Mouse (Mus musculus): ENCODE measurements at regions not wholly inside any gene's neighbourhood (a gene's known extent, or its start where the extent isn't known, plus 50 kb on each side); places are given as distances from the start of the nearest gene placed in this dataset.

DNA sequence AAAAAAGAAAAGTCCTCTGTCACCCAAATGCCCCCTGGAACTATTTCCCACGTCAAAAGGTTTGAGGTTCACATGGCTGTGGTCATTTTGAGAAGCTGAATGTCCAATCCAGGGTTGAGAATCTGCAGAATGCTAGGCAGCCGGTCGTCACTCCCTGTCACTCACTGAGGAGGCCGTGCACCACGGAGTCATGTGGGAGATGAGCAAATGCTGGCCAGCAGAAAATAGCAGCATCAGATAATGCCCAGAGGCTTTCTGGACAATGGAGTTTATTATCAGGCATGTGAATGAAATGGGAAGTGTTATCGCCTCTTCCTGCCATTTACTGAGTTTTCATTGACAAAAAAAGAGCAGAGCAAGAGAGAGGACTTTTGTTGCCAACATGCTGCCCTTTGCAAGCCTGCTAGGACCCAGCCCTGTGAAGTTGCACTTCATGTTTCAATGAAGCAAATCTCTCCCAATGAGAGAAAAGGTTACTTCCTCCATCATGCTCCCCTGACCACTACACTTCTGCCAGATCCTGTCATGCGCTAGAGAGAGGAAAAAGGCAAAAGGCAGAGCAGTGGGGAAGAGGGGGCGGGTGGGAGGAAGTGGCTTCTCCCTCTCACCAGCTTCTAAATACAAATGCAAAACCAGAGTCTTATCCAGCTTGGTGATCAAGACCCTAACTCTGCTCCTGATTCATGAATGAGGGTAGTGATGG is 228.3 kb downstream of the Gsdmc2 start:
- Histone ChIP-seq H3K27ac (no peak overlapping the region), H3K4me1 (replicated peaks; ENCODE audit: insufficient read depth, low read length) (no peaks in the 10 kb centered on the region), H3K9me3 (replicated peaks; ENCODE audit: low read length) (no peaks in the 10 kb centered on the region), H3K27me3 (ENCODE audit: insufficient read depth, low read length) (no peaks in the 10 kb centered on the region), H3K36me3 (ENCODE audit: insufficient read depth, low read length) (no peaks in the 10 kb centered on the region), H3K9ac (ENCODE audit: low read depth, low read length) (no peak overlapping the region), H3K4me3 (replicated peaks; ENCODE audit: low read depth, low read length) (no peak overlapping the region), H3K4me2 (ENCODE audit: low read length) (no peak overlapping the region)
- TF ChIP-seq CTCF (IDR thresholded peaks at IDR 0.05; ENCODE audit: low read depth): no peak
- 71% methylated on average over 8 of the region's 8 CpGs for WGBS
- ATAC-seq (replicated peaks; ENCODE audit: low FRiP score, low read depth) (no peak), DNase-seq (ENCODE audit: low spot score) (no peak)

GRCm38 (mm10) chr15:63614191-63614590 is 230.8 kb downstream of the Gsdmc2 start:
- WGBS: 80% methylated on average over 2 of the region's 2 CpGs
- H3K4me2 ChIP-seq (ENCODE audit: low read length): no peak overlapping the region
- H3K4me1 ChIP-seq (replicated peaks; ENCODE audit: insufficient read depth, low read length): no peaks in the 10 kb centered on the region
- no peaks in the 10 kb centered on the region for H3K36me3 ChIP-seq (ENCODE audit: insufficient read depth, low read length)
- no peak overlapping the region for H3K4me3 ChIP-seq (replicated peaks; ENCODE audit: low read depth, low read length)
- no peak overlapping the region for H3K27ac ChIP-seq
- no peak for TF ChIP-seq CTCF (IDR thresholded peaks at IDR 0.05; ENCODE audit: low read depth)
- DNase-seq (ENCODE audit: low spot score) (no peak), ATAC-seq (replicated peaks; ENCODE audit: low FRiP score, low read depth) (no peak)
- H3K9me3 ChIP-seq (replicated peaks; ENCODE audit: low read length): no peaks in the 10 kb centered on the region
- no peaks in the 10 kb centered on the region for H3K27me3 ChIP-seq (ENCODE audit: insufficient read depth, low read length)
- H3K9ac ChIP-seq (ENCODE audit: low read depth, low read length): no peak overlapping the region

- no peak for ATAC-seq (replicated peaks; ENCODE audit: low FRiP score, low read depth)
- no peak overlapping the region for H3K27ac ChIP-seq
- TF ChIP-seq CTCF (IDR thresholded peaks at IDR 0.05; ENCODE audit: low read depth): no peak
- H3K4me2 ChIP-seq (ENCODE audit: low read length): no peak overlapping the region
- no peaks in the 10 kb centered on the region for H3K27me3 ChIP-seq (ENCODE audit: insufficient read depth, low read length)
- H3K4me3 ChIP-seq (replicated peaks; ENCODE audit: low read depth, low read length): no peak overlapping the region
- no peak overlapping the region for H3K9ac ChIP-seq (ENCODE audit: low read depth, low read length)
- 85% methylated on average over 1 of the region's 1 CpGs for WGBS
- no peaks in the 10 kb centered on the region for H3K9me3 ChIP-seq (replicated peaks; ENCODE audit: low read length)
- no peak for DNase-seq (ENCODE audit: low spot score)
- no peaks in the 10 kb centered on the region for H3K36me3 ChIP-seq (ENCODE audit: insufficient read depth, low read length)
- no peaks in the 10 kb centered on the region for H3K4me1 ChIP-seq (replicated peaks; ENCODE audit: insufficient read depth, low read length)
Measured at GRCm38 (mm10) chr15:63613120-63613519, 231.9 kb downstream of the Gsdmc2 start.

DNA sequence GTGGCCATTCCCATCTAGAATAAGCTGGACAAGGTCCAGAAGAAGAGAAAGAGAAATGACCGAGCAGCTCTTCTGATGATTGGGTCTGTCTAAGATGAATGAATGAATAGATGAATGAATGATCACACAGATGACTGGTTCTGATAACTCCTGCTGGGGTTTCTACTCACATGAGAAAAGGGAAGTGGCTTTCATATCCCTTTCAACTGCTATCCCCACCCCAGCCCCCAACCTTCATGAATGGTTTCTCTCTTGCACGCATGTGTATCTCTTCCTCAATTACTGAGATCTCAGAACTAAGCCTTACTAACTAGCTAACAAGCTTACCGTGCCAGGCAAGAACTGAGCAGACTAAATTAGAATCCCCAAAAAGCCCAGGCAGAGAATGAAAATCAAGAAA is 233.8 kb downstream of the Gsdmc2 start:
- no peak for ATAC-seq (replicated peaks; ENCODE audit: low FRiP score, low read depth)
- Histone ChIP-seq H3K4me2 (ENCODE audit: low read length) (no peak overlapping the region), H3K27ac (no peak overlapping the region), H3K4me1 (replicated peaks; ENCODE audit: insufficient read depth, low read length) (no peaks in the 10 kb centered on the region), H3K27me3 (ENCODE audit: insufficient read depth, low read length) (no peaks in the 10 kb centered on the region), H3K9me3 (replicated peaks; ENCODE audit: low read length) (no peaks in the 10 kb centered on the region), H3K4me3 (replicated peaks; ENCODE audit: low read depth, low read length) (no peak overlapping the region), H3K36me3 (ENCODE audit: insufficient read depth, low read length) (no peaks in the 10 kb centered on the region), H3K9ac (ENCODE audit: low read depth, low read length) (no peak overlapping the region)
- 89% methylated on average over 3 of the region's 3 CpGs for WGBS
- DNase-seq (ENCODE audit: low spot score): no peak
- TF ChIP-seq CTCF (IDR thresholded peaks at IDR 0.05; ENCODE audit: low read depth): no peak

- Histone ChIP-seq H3K27me3 (ENCODE audit: insufficient read depth, low read length) (no peaks in the 10 kb centered on the region), H3K9ac (ENCODE audit: low read depth, low read length) (no peak overlapping the region), H3K27ac (no peak overlapping the region), H3K4me3 (replicated peaks; ENCODE audit: low read depth, low read length) (no peak overlapping the region), H3K36me3 (ENCODE audit: insufficient read depth, low read length) (no peaks in the 10 kb centered on the region), H3K9me3 (replicated peaks; ENCODE audit: low read length) (no peaks in the 10 kb centered on the region), H3K4me2 (ENCODE audit: low read length) (no peak overlapping the region), H3K4me1 (replicated peaks; ENCODE audit: insufficient read depth, low read length) (no peaks in the 10 kb centered on the region)
- ATAC-seq (replicated peaks; ENCODE audit: low FRiP score, low read depth) (no peak), DNase-seq (ENCODE audit: low spot score) (no peak)
- TF ChIP-seq CTCF (IDR thresholded peaks at IDR 0.05; ENCODE audit: low read depth): no peak
- WGBS: 79% methylated on average over 8 of the region's 8 CpGs
Measured at GRCm38 (mm10) chr15:63603100-63603714, 241.8 kb downstream of the Gsdmc2 start.

DNA sequence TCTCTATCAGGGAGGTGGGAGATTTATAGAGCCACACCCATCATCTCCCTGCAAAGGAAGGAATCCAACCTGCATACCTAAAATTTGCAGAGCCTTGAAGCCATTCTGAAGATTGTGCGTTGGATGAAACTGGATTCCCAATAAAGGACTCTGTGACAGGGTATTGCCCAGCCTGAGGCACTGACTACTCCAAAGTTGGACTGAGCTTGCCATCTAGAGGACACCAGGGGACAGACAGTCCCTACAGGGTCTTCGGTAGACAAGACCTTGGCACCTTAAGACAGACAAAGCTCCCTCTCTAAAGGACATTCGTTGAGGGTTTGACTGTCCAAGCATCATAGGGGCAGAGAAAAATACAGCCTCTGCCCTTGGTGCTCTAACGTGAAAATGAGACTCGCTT is 243.4 kb downstream of the Gsdmc2 start:
- ATAC-seq (replicated peaks; ENCODE audit: low FRiP score, low read depth) (peak; percentile 75; the same call in 1 of the 2 replicates), DNase-seq (ENCODE audit: low spot score) (peak; percentile 90)
- peak; percentile 85 for TF ChIP-seq CTCF (IDR thresholded peaks at IDR 0.05; ENCODE audit: low read depth)
- Histone ChIP-seq H3K4me2 (ENCODE audit: low read length) (no peak overlapping the region), H3K9me3 (replicated peaks; ENCODE audit: low read length) (no peaks in the 10 kb centered on the region), H3K36me3 (ENCODE audit: insufficient read depth, low read length) (no peaks in the 10 kb centered on the region), H3K9ac (ENCODE audit: low read depth, low read length) (no peak overlapping the region), H3K4me3 (replicated peaks; ENCODE audit: low read depth, low read length) (no peak overlapping the region), H3K27me3 (ENCODE audit: insufficient read depth, low read length) (no peaks in the 10 kb centered on the region), H3K4me1 (replicated peaks; ENCODE audit: insufficient read depth, low read length) (no peaks in the 10 kb centered on the region), H3K27ac (no peak overlapping the region)
- WGBS: 19% methylated on average over 5 of the region's 5 CpGs
